Mouse (Mus musculus) stomach, postnatal 0 days (tissue): Measurements from ENCODE around the gene Adcy9. TPM values are rescaled to one million over a fixed set of nuclear protein-coding genes. Genes with fewer than 3 reads are reported as not detected.

Experiments
- ATAC-seq: fragments of 200-750 bp; cut with Nextera tagmentation; 2 replicates; pipeline ENCODE4 v1.8.0; 2017; ENCODE audit not compliant: low FRiP score, low TSS enrichment
- DNase-seq: peaks from one replicate; pipeline ENCODE4 v3.0.0-alpha.2; 2016; ENCODE audit warnings: low spot score
- H3K27ac ChIP-seq: fragments of 300-500 bp; sonication (generic); replicated peaks from 2 replicates; pipeline ENCODE4 v1.5.1; 2014; ENCODE audit warnings: mild to moderate bottlenecking, control low read depth
- H3K27me3 ChIP-seq: fragments of 300-500 bp; sonication (generic); 2 replicates; pipeline ENCODE4 v1.6.1; 2014; ENCODE audit warnings: low read length; ENCODE audit not compliant: control insufficient read depth, insufficient read depth
- H3K36me3 ChIP-seq: fragments of 300-500 bp; sonication (generic); 2 replicates; pipeline ENCODE4 v1.6.1; 2014; ENCODE audit warnings: low read length, mixed read lengths; ENCODE audit not compliant: control insufficient read depth, insufficient read depth
- H3K4me1 ChIP-seq: fragments of 300-500 bp; sonication (generic); replicated peaks from 2 replicates; pipeline ENCODE4 v1.6.1; 2014; ENCODE audit warnings: antibody characterized with exemption; ENCODE audit not compliant: control insufficient read depth, insufficient read depth
- H3K4me2 ChIP-seq: fragments of 300-500 bp; sonication (generic); replicated peaks from 2 replicates; pipeline ENCODE4 v1.6.1; 2014; ENCODE audit warnings: low read depth, mild to moderate bottlenecking, control low read depth, moderate library complexity
- H3K4me3 ChIP-seq: fragments of 300-500 bp; sonication (generic); 2 replicates; pipeline ENCODE4 v1.5.1; 2014; ENCODE audit warnings: low read depth, low read length, control low read depth
- H3K9ac ChIP-seq: fragments of 300-500 bp; sonication (generic); 2 replicates; pipeline ENCODE4 v1.6.1; 2014; ENCODE audit warnings: mild to moderate bottlenecking, low read length, control low read depth, mixed read lengths
- H3K9me3 ChIP-seq: fragments of 300-500 bp; sonication (generic); 2 replicates; pipeline ENCODE4 v1.6.1; 2016; ENCODE audit warnings: low read length; ENCODE audit not compliant: control insufficient read depth
- CTCF ChIP-seq: IDR thresholded peaks from 2 replicates; pipeline ENCODE4 v1.5.1; 2016; ENCODE audit warnings: antibody characterized with exemption, low read depth, mild to moderate bottlenecking, moderate library complexity
- EP300 ChIP-seq: optimal IDR thresholded peaks from 2 replicates; pipeline ENCODE3; 2016; ENCODE audit warnings: antibody characterized with exemption
- WGBS: fragments of 180-500 bp; shearing (Covaris S2); extraction: QIAGEN DNeasy Blood & Tissue Kit; methylation state at CpG from one replicate; pipeline ENCODE4 v1.1.7; 2014; 5-methylcytosine and 5-hydroxymethylcytosine counted together
- polyA plus RNA-seq: library from polyadenylated mRNA; unstranded; fragments of >200 nt; fragmentation: Nextera tagmentation; extraction: Ambion mirVana; gene quantifications from 2 replicates; pipeline ENCODE4 v1.2.1, GENCODE M21; 2015

Adcy9 gene
- polyA plus RNA-seq, 1 experiment from 2014 or later: 1.2 TPM

DNA sequence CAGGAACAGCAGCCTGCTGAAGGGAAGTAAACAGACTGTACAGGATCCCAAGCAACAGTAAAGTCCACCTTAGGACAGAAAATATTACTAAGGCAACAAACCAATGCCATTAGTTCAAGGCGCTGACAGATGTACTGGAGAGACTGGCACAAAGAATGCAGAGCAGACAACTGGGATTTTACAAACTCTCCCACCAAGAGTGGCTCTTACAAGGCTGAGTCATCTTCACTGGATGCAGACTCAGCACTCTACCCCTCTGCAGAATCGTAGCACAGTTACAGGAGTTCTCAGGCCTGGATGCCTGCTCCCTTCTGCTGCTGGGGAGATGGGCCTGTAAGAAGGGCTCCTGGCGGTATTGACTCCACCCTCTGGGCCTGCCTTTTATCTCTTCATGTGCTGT lies 99.4 kb downstream of the Adcy9 start:
- Histone ChIP-seq H3K27ac (no peak overlapping the region), H3K4me3 (no peak overlapping the region), H3K27me3 (no peaks in the 10 kb centered on the region), H3K36me3 (no peaks in the 10 kb centered on the region), H3K4me1 (no peaks in the 10 kb centered on the region), H3K4me2 (no peak overlapping the region), H3K9ac (no peak overlapping the region), H3K9me3 (no peaks in the 10 kb centered on the region)
- ATAC-seq (no peak), DNase-seq (no peak)
- 70% methylated on average over 3 of the region's 3 CpGs for WGBS
- no peak for TF ChIP-seq EP300
- TF ChIP-seq CTCF: no peak

DNA sequence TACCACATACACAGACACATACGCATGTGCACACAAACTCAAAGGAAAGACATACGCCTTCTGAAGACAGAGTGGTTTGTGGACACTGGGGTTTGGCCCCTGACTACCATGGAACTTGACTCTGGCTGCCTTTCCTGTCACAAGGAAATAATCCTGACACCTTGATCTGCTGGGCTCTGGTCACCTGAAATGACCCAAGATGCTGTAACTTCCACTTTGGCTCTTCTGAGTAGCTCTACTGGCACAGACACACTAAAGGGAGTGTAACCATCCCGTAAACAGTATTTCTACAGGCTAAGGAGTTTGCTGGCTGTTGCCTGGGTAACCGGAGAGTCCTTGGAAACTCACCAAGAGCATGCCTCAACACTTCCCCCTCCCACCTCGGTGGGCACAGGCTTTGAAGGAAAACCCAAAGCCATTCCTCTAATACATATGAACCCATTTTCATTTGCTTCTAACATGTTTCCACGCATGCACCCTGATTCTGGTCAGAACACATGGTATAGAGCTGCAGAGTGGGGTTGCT lies 102.2 kb downstream of the Adcy9 start:
- Histone ChIP-seq H3K4me3 (no peak overlapping the region), H3K4me1 (no peaks in the 10 kb centered on the region), H3K27ac (no peak overlapping the region), H3K9me3 (no peaks in the 10 kb centered on the region), H3K27me3 (no peaks in the 10 kb centered on the region), H3K36me3 (no peaks in the 10 kb centered on the region), H3K9ac (no peak overlapping the region), H3K4me2 (no peak overlapping the region)
- no peak for TF ChIP-seq CTCF
- TF ChIP-seq EP300: no peak
- DNase-seq: no peak
- 61% methylated on average over 6 of the region's 6 CpGs for WGBS
- 0 out of 2 replicates have a peak, but pooled peaks have one; percentile 16 for ATAC-seq

GRCm38 (mm10) chr16:4316094-4316474 lies 104.2 kb downstream of the Adcy9 start:
- Histone ChIP-seq H3K4me2 (no peak overlapping the region), H3K36me3 (no peaks in the 10 kb centered on the region), H3K9ac (no peak overlapping the region), H3K4me3 (no peak overlapping the region), H3K27me3 (no peaks in the 10 kb centered on the region), H3K27ac (no peak overlapping the region), H3K4me1 (no peaks in the 10 kb centered on the region), H3K9me3 (no peaks in the 10 kb centered on the region)
- TF ChIP-seq EP300 (no peak), CTCF (peak; percentile 100)
- DNase-seq: peak; percentile 82
- ATAC-seq: peak; percentile 85
- WGBS: 34% methylated on average over 3 of the region's 3 CpGs

DNA sequence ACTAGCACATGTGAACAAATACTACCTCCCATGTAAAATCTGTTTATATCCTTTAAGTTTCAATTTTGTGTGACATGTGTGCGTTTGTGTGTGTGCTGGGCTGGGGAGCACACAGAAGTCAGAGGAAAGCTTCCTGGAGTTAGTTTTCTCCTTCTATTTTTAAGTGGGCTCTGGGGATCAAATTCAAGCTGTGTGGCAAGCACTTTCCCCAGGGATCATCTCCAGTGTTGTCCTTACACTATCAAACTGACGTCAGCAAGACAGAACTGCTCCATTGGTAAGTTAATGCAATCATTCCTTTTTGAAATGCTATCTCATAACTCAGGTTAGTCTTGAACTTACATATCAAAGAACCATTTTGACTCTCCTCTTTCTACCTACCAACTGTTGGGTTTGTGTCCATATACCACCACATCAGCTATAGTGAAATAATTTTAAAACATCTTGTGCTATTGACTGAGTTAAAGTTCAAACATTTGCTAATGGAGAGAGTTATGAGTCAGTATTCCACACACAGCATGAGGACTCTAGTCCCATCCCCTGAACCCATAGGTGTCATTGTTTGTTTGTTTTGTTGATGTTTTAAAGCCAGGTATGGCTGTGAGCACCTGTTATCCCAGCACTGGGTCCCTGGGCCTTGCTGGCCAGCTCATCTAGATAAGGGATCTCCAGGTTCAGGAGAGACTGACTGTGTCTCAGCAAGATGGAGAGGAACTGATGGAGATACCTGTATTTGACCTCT lies 104.8 kb downstream of the Adcy9 start:
- DNase-seq: no peak
- no peak; the same call in none of the 2 replicates for ATAC-seq
- Histone ChIP-seq H3K27ac (no peak overlapping the region), H3K4me2 (no peak overlapping the region), H3K4me3 (no peak overlapping the region), H3K27me3 (no peaks in the 10 kb centered on the region), H3K36me3 (no peaks in the 10 kb centered on the region), H3K9me3 (no peaks in the 10 kb centered on the region), H3K9ac (no peak overlapping the region), H3K4me1 (no peaks in the 10 kb centered on the region)
- TF ChIP-seq EP300 (no peak), CTCF (no peak)
- 76% methylated on average over 2 of the region's 2 CpGs for WGBS

- WGBS: 82% methylated on average over 4 of the region's 4 CpGs
- Histone ChIP-seq H3K36me3 (no peaks in the 10 kb centered on the region), H3K4me3 (no peak overlapping the region), H3K27ac (no peak overlapping the region), H3K4me2 (no peak overlapping the region), H3K4me1 (no peaks in the 10 kb centered on the region), H3K27me3 (no peaks in the 10 kb centered on the region), H3K9ac (no peak overlapping the region), H3K9me3 (no peaks in the 10 kb centered on the region)
- DNase-seq: no peak
- no peak for ATAC-seq
- TF ChIP-seq EP300 (no peak), CTCF (no peak)
Measured at GRCm38 (mm10) chr16:4314891-4315290, 105.4 kb downstream of the Adcy9 start.

GRCm38 (mm10) chr16:4312018-4312417 lies 108.3 kb downstream of the Adcy9 start:
- TF ChIP-seq CTCF (no peak), EP300 (no peak)
- H3K4me2 ChIP-seq: no peak overlapping the region
- H3K9ac ChIP-seq: no peak overlapping the region
- DNase-seq (no peak), ATAC-seq (no peak)
- H3K4me1 ChIP-seq: no peaks in the 10 kb centered on the region
- H3K4me3 ChIP-seq: no peak overlapping the region
- H3K27me3 ChIP-seq: no peaks in the 10 kb centered on the region
- no peaks in the 10 kb centered on the region for H3K36me3 ChIP-seq
- WGBS: 55% methylated on average over 2 of the region's 2 CpGs
- H3K27ac ChIP-seq: no peak overlapping the region
- no peaks in the 10 kb centered on the region for H3K9me3 ChIP-seq
